Mouse (Mus musculus): ENCODE measurements at regions not wholly inside any gene's neighbourhood (a gene's known extent, or its start where the extent isn't known, plus 50 kb on each side); places are given as distances from the start of the nearest gene placed in this dataset.

DNA sequence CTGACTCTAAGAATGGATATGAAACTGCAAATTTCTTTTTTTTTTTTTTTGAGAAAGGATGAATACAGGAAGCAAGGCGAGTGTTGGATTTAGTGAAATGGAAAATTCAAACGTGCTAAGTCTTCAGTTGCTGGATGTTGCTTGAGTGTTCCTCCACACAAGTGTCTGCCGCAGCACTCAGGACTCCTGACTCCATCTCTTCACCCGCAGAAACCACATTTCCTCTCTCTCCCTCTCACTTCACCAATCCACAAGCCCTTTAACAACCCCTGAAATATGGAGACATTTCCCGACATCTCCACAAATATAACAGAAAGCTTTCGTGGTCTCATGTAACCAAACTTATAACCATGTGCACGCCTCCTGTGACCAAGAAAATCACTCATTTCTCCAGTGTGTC, 249.7 kb upstream of the Erbb4 start:
- TF ChIP-seq CTCF (IDR thresholded peaks at IDR 0.05; ENCODE audit: borderline replicate concordance, insufficient read depth, low read depth, low read length): no peak
- no peak for TF ChIP-seq POLR2A (IDR thresholded peaks at IDR 0.05; ENCODE audit: borderline replicate concordance, insufficient read depth, low read length)

Measured in cerebellum, adult 2 months (tissue).